Mouse (Mus musculus) heart, postnatal 0 days (tissue): Measurements from ENCODE around the gene Epo.

Source experiments
- CTCF ChIP-seq: IDR thresholded peaks from 2 replicates; pipeline ENCODE4 v1.5.1; 2016; ENCODE audit warnings: antibody characterized with exemption, control low read depth, low read depth
- EP300 ChIP-seq: IDR thresholded peaks from 2 replicates; pipeline ENCODE4 v1.6.1; 2016; ENCODE audit warnings: antibody characterized with exemption, low read depth

GRCm38 (mm10) chr5:137524251-137524515 is 8.9 kb downstream of the Epo start:
- TF ChIP-seq CTCF (no peak), EP300 (no peak)
